Mouse (Mus musculus): ENCODE measurements around the gene Zfp354c. TPM values are rescaled to one million over a fixed set of nuclear protein-coding genes. Genes with fewer than 3 reads are reported as not detected.

Zfp354c gene
- polyA plus RNA-seq (2014; fragmentation: Illumina TruSeq; extraction: RNeasy Lipid Tissue Mini Kit (QIAGEN cat#74804); ENCODE audit: low read depth, low replicate concordance): 6.8 TPM

DNA sequence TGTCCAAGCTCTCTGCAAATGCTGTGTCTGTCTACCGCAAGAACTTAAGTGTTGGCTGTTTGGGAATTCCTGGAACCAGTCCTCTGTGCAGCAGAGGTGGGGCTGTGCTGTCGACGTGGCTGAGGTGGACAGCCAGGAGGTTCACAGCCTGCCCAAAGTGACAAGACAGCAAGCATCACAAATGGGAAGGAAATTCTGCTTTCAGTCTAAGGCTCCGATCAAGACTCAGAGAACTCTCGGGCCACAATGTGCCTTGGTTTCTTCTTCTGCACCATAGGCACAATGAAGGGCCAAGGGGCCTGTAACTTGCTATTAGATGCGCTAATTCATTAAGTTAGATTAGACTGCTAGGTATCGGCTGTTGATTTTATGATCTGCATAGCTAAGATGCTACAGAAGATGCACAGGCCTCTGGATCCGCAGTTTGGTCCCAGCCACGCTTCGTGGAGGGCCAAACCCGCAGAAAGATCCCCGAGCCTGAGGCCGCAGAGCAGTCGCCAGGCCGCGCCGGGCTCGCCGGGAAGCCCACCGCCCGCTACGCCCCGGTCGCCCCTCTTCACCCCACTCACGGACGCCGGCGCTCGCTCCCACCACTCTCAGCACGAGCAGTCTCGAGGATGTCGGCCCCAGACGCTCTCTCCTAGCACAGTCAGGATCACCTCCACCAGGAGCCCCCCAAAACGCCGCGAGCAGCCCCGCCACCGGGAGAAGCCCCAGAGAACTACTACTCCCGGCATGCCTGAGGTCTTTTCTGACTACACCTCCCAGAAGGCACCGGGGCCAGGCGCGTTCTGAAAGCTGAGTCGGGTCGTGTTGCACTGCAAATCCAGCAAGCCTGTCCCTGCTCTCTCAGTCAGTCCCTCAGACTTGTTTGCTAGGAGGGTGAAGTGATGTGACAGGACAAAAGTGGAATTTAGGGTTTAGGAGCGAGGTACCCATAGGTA, at the start of gene Zfp354c:
TSS of gene Zfp354c (minus strand) at position 715 of the 944 bp plus-strand sequence.

GRCm38 (mm10) chr11:50850177-50850735, 22.7 kb upstream of the Zfp354c start, which contains the start of gene Grm6:
Grm6 (plus strand) TSS chr11:50850685.

DNA sequence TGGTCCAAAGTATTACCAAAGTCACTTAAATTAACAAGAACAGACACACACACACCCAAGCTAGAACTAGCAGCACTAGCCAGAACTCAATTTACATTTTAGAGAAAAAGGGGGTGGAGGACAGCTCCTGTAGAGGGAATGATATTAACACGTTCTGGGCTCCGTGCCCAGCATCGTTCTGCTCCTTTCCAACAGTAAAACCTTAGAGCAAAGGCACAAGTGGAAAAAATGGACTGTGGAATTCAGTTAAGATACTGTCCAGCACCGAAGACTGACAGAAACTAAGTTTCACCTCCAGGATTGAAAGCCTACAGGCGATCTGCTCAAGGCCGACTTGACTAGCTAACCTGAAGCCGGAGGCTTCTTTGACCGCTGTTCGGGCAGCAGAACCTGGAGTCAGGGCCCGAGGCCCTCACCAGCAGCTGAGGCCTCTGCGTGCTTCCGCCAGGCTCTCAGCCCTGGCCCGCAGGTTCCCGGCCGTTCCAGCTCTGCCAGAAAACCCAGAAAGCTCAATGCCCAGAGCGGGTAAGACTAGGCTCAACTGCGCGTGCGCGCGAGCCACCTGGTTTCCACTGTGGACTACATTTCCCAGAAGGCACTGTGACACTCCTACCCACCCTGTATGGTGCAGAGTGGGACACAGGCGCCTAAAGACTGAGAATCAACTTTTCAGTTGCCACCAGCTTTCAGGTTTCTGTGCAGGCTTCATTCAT, 13.7 kb upstream of the Zfp354c start, which contains the start of gene Zfp879:
TSS of gene Zfp879 (minus strand) at position 530 of the 713 bp plus-strand sequence.

Other genes with a start within 250 kb of the Zfp354c start
- gene Adamts2, start 225.6 kb downstream of the Zfp354c start, polyA plus RNA-seq (2014; fragmentation: Illumina TruSeq; extraction: RNeasy Lipid Tissue Mini Kit (QIAGEN cat#74804); ENCODE audit: low read depth, low replicate concordance): 1.2 TPM
- 1.4 TPM for gene Zfp879, start 13.8 kb upstream of the Zfp354c start, polyA plus RNA-seq (2014; fragmentation: Illumina TruSeq; extraction: RNeasy Lipid Tissue Mini Kit (QIAGEN cat#74804); ENCODE audit: low read depth, low replicate concordance)
- gene Grm6, start 23.0 kb upstream of the Zfp354c start, polyA plus RNA-seq (2014; fragmentation: Illumina TruSeq; extraction: RNeasy Lipid Tissue Mini Kit (QIAGEN cat#74804); ENCODE audit: low read depth, low replicate concordance): 0.43 TPM
- 0.53 TPM for gene Zfp454, start 59.9 kb upstream of the Zfp354c start, polyA plus RNA-seq (2014; fragmentation: Illumina TruSeq; extraction: RNeasy Lipid Tissue Mini Kit (QIAGEN cat#74804); ENCODE audit: low read depth, low replicate concordance)
- 2.7 TPM for gene Zfp2, start 88.4 kb upstream of the Zfp354c start, polyA plus RNA-seq (2014; fragmentation: Illumina TruSeq; extraction: RNeasy Lipid Tissue Mini Kit (QIAGEN cat#74804); ENCODE audit: low read depth, low replicate concordance)
- gene Zfp354b, start 103.9 kb upstream of the Zfp354c start, polyA plus RNA-seq (2014; fragmentation: Illumina TruSeq; extraction: RNeasy Lipid Tissue Mini Kit (QIAGEN cat#74804); ENCODE audit: low read depth, low replicate concordance): 21.7 TPM
- 66.2 TPM for gene 4933414I15Rik, start 116.0 kb upstream of the Zfp354c start, polyA plus RNA-seq (2014; fragmentation: Illumina TruSeq; extraction: RNeasy Lipid Tissue Mini Kit (QIAGEN cat#74804); ENCODE audit: low read depth, low replicate concordance)
- gene Prop1, start 126.0 kb upstream of the Zfp354c start, polyA plus RNA-seq (2014; fragmentation: Illumina TruSeq; extraction: RNeasy Lipid Tissue Mini Kit (QIAGEN cat#74804); ENCODE audit: low read depth, low replicate concordance): not detected
- not detected for gene Olfr1378, start 138.8 kb upstream of the Zfp354c start, polyA plus RNA-seq (2014; fragmentation: Illumina TruSeq; extraction: RNeasy Lipid Tissue Mini Kit (QIAGEN cat#74804); ENCODE audit: low read depth, low replicate concordance)
- not detected for gene Olfr1377, start 154.2 kb upstream of the Zfp354c start, polyA plus RNA-seq (2014; fragmentation: Illumina TruSeq; extraction: RNeasy Lipid Tissue Mini Kit (QIAGEN cat#74804); ENCODE audit: low read depth, low replicate concordance)
- gene Olfr51, start 175.9 kb upstream of the Zfp354c start, polyA plus RNA-seq (2014; fragmentation: Illumina TruSeq; extraction: RNeasy Lipid Tissue Mini Kit (QIAGEN cat#74804); ENCODE audit: low read depth, low replicate concordance): not detected
- not detected for gene Olfr54, start 186.5 kb upstream of the Zfp354c start, polyA plus RNA-seq (2014; fragmentation: Illumina TruSeq; extraction: RNeasy Lipid Tissue Mini Kit (QIAGEN cat#74804); ENCODE audit: low read depth, low replicate concordance)
- not detected for gene Olfr1375, start 220.4 kb upstream of the Zfp354c start, polyA plus RNA-seq (2014; fragmentation: Illumina TruSeq; extraction: RNeasy Lipid Tissue Mini Kit (QIAGEN cat#74804); ENCODE audit: low read depth, low replicate concordance)
- 6.4 TPM for gene Zfp354a, start 231.5 kb upstream of the Zfp354c start, polyA plus RNA-seq (2014; fragmentation: Illumina TruSeq; extraction: RNeasy Lipid Tissue Mini Kit (QIAGEN cat#74804); ENCODE audit: low read depth, low replicate concordance)